9 mouse cellular contexts compared by ENCODE assay signal in genomic region chr17:33755418-33756107, GRCm38 (mm10). TPM values are rescaled to one million over a fixed set of nuclear protein-coding genes. Genes with fewer than 3 reads are reported as not detected.
DNase-seq lines count a peak whose midpoint lies in the region; ATAC-seq and TF ChIP-seq lines count a peak whose summit lies in the region.
"Had no signal": no experiment of that assay in that cellular context is flagged by ENCODE, and none has a peak within 500 bp of the region (broad histone marks: within the 10 kb centered on the region; RNA-seq: fewer than 3 reads in every experiment).

No protein-coding gene starts in this region.

- peak; percentile 18 for DNase-seq in cerebellum, adult 11-12 months
- no peak for DNase-seq in cerebellum, postnatal 4 days (ENCODE audit: low spot score in 2 of 2)
- peak; percentile 76 for DNase-seq in liver, adult 2 months (ENCODE audit: extremely low read depth, low read depth, low spot score)
- DNase-seq in liver: no peak
- peak; percentile 95 for DNase-seq in fat pad, adult 2 months (ENCODE audit: extremely low read depth, low read depth, low spot score)
- no peak for DNase-seq in midbrain, embryonic 14.5 days
- no peak for DNase-seq in retina, embryonic 14.5 days (ENCODE audit: low spot score)
- DNase-seq in gastrocnemius, postnatal 4 days (ENCODE audit: low spot score in 2 of 2): no peak

- TF ChIP-seq POLR2A in liver, adult 2 months (IDR thresholded peaks at IDR 0.05; ENCODE audit: extremely low read depth, insufficient read depth, low read length): no peak

- WGBS in liver, adult 2 months: 39% methylated on average over 10 of the region's 10 CpGs
- WGBS in midbrain, embryonic 14.5 days: 71% methylated on average over 10 of the region's 10 CpGs

- TF ChIP-seq CTCF in liver, adult 2 months (IDR thresholded peaks at IDR 0.05; ENCODE audit: low read depth, low read length): no peak

- no peaks in the 10 kb centered on the region for H3K27me3 ChIP-seq in liver, adult 2 months (ENCODE audit: control insufficient read depth, insufficient read depth, low read length)
- no peaks in the 10 kb centered on the region for H3K27me3 ChIP-seq in midbrain, embryonic 14.5 days (ENCODE audit: control insufficient read depth, insufficient read depth, low read length)
- H3K27me3 ChIP-seq: embryonic facial prominence, embryonic 15.5 days had no signal

- no peak overlapping the region for H3K4me3 ChIP-seq in liver, adult 2 months (ENCODE audit: insufficient read depth, low read depth, low read length)
- H3K4me3 ChIP-seq in midbrain, embryonic 14.5 days (replicated peaks; ENCODE audit: low read depth, low read length): no peak overlapping the region
- H3K4me3 ChIP-seq: embryonic facial prominence, embryonic 15.5 days had no signal

- H3K27ac ChIP-seq in liver, adult 2 months (replicated peaks; ENCODE audit: insufficient read depth, low read depth, low read length): peak overlapping the region; percentile 24
- no peak overlapping the region for H3K27ac ChIP-seq in midbrain, embryonic 14.5 days (replicated peaks; ENCODE audit: low read depth, low read length)
- H3K27ac ChIP-seq: embryonic facial prominence, embryonic 15.5 days had no signal

- peaks cover 44% of the 10 kb centered on the region for H3K4me1 ChIP-seq in liver, adult 2 months (ENCODE audit: control insufficient read depth, insufficient read depth, low read length)
- H3K4me1 ChIP-seq in midbrain, embryonic 14.5 days (ENCODE audit: control insufficient read depth, insufficient read depth, low read length): peaks cover 44% of the 10 kb centered on the region

- H3K79me2 ChIP-seq in liver, adult 2 months (ENCODE audit: control insufficient read depth, insufficient read depth, low read length): peaks cover 59% of the 10 kb centered on the region

- peak overlapping the region; percentile 5; the same call in 1 of the 2 replicates for H3K9ac ChIP-seq in liver, adult 2 months (ENCODE audit: low read depth, low read length)
- no peak overlapping the region for H3K9ac ChIP-seq in midbrain, embryonic 14.5 days (replicated peaks; ENCODE audit: low read length)
- H3K9ac ChIP-seq: embryonic facial prominence, embryonic 15.5 days had no signal

- H3K4me2 ChIP-seq in midbrain, embryonic 14.5 days (ENCODE audit: low read length): 0 out of 2 replicates have a peak overlapping the region, but pooled peaks have one; percentile 13
- H3K4me2 ChIP-seq: embryonic facial prominence, embryonic 15.5 days had no signal

- H3K9me3 ChIP-seq in midbrain, embryonic 14.5 days (ENCODE audit: control insufficient read depth, low read length): no peaks in the 10 kb centered on the region
- H3K9me3 ChIP-seq: embryonic facial prominence, embryonic 15.5 days had no signal

- ATAC-seq in midbrain, embryonic 14.5 days (ENCODE audit: low FRiP score, low TSS enrichment): no peak

- H3K36me3 ChIP-seq in liver, adult 2 months (ENCODE audit: control insufficient read depth, insufficient read depth, low read length): no peaks in the 10 kb centered on the region
- H3K36me3 ChIP-seq in midbrain, embryonic 14.5 days (ENCODE audit: control insufficient read depth, insufficient read depth, low read length): peaks cover 5% of the 10 kb centered on the region; the same call in 1 of the 2 replicates

RNA-seq across cellular contexts. Expression of gene Rab11b, which starts 4.8 kb away (rescaled TPM):
- 23.3 and 45.2 TPM in 2 replicates for total RNA-seq in liver, adult 2 months (2014; rRNA removed)
- polyA plus RNA-seq in liver, adult 2 months (2012; rRNA removed): 168 and 177 TPM in 2 replicates
- polyA plus RNA-seq in midbrain, embryonic 14.5 days (2014; fragmentation: Nextera tagmentation; extraction: Ambion mirVana): 417 and 541 TPM in 2 replicates
- 100 to 1,000 TPM; 194 to 218 TPM for total RNA-seq in gastrocnemius, postnatal 4 days (2021)

RNA-seq across cellular contexts. Expression of gene Angptl4, which starts 26.1 kb away (rescaled TPM):
- total RNA-seq in liver, adult 2 months (2014; rRNA removed): 129 and 142 TPM in 2 replicates
- 28.1 and 49.5 TPM in 2 replicates for polyA plus RNA-seq in liver, adult 2 months (2012; rRNA removed)
- 8.0 and 18.4 TPM in 2 replicates for polyA plus RNA-seq in midbrain, embryonic 14.5 days (2014; fragmentation: Nextera tagmentation; extraction: Ambion mirVana)
- total RNA-seq in gastrocnemius, postnatal 4 days (2021): 10 to 100 TPM; 22.5 to 43.8 TPM

RNA-seq across cellular contexts. Expression of gene March2, which starts 37.1 kb away (rescaled TPM):
- 65.1 and 71.2 TPM in 2 replicates for total RNA-seq in liver, adult 2 months (2014; rRNA removed)
- polyA plus RNA-seq in liver, adult 2 months (2012; rRNA removed): 92.3 and 94.0 TPM in 2 replicates
- 45.2 and 62.6 TPM in 2 replicates for polyA plus RNA-seq in midbrain, embryonic 14.5 days (2014; fragmentation: Nextera tagmentation; extraction: Ambion mirVana)
- total RNA-seq in gastrocnemius, postnatal 4 days (2021): 10 to 100 TPM; 67.5 to 67.8 TPM

RNA-seq across cellular contexts. Expression of gene Kank3, which starts 54.8 kb away (rescaled TPM):
- 6.0 and 7.3 TPM in 2 replicates for total RNA-seq in liver, adult 2 months (2014; rRNA removed)
- polyA plus RNA-seq in liver, adult 2 months (2012; rRNA removed): 9.5 and 13.4 TPM in 2 replicates
- polyA plus RNA-seq in midbrain, embryonic 14.5 days (2014; fragmentation: Nextera tagmentation; extraction: Ambion mirVana): 39.5 and 45.8 TPM in 2 replicates
- 10 to 100 TPM; 31.6 to 33.4 TPM for total RNA-seq in gastrocnemius, postnatal 4 days (2021)

Comparison
In these comparisons a context has a peak if more than half of its experiments do, and no peak if none do; other contexts are left out.
1. DNase-seq: peak in cerebellum, adult 11-12 months (single experiment), liver, adult 2 months (single experiment) and fat pad, adult 2 months (single experiment); none in cerebellum, postnatal 4 days (0 of 2), liver (single experiment), midbrain, embryonic 14.5 days (single experiment), retina, embryonic 14.5 days (single experiment) and gastrocnemius, postnatal 4 days (0 of 2).